9 mouse cellular contexts compared by ENCODE assay signal in the genomic region with DNA sequence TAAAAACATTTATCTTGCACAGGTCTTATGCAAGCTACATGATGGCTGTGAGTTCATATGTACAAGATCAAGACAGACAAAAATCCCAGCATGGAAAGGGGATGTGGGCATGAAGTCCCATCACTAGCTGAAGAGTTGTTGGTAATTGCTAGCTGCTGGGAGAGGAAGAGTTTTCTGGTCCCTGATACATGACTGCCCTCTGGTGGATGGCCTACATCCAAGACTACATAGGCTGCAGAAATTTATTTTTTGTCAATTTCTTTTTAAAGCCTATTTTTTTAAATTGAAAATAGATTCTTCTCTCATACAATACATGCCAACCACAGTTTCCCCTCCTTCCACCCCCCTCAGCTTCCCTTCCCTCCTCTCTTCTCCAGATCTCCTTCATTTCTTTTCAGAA. TPM values are rescaled to one million over a fixed set of nuclear protein-coding genes. Genes with fewer than 3 reads are reported as not detected.
DNase-seq lines count a peak whose midpoint lies in the region.
"Had no signal": no experiment of that assay in that cellular context is flagged by ENCODE, and none has a peak within 500 bp of the region (broad histone marks: within the 10 kb centered on the region; RNA-seq: fewer than 3 reads in every experiment).

No protein-coding gene starts in this region.

- peak; percentile 28 to 53 for DNase-seq in heart, postnatal 14 days
- no peak for DNase-seq in heart, adult 9 months (ENCODE audit: low spot score in 2 of 2)
- peak; percentile 57 for DNase-seq in testis, postnatal 10 days (ENCODE audit: low spot score)
- no peak for DNase-seq in testis, postnatal 14 days (ENCODE audit: low spot score)
- peak; percentile 46 to 69 for DNase-seq in cerebellum, postnatal 14 days
- peak; percentile 28 for DNase-seq in lung, postnatal 10 days
- DNase-seq in neural tube, embryonic 10.5 days (ENCODE audit: extremely low spot score, low spot score) = no peak
- DNase-seq in spleen, adult 12 weeks (ENCODE audit: low spot score) = no peak

- intact Hi-C loops in heart, postnatal 14 days (cut with DNase I) = loop anchor here (5.0 kb wide), 1 partner anchor 36 kb away; the partner anchor contains the start of gene Bhlhb9

RNA-seq across cellular contexts. Expression of gene Armcx5, which starts 19.2 kb away (rescaled TPM):
- 1 to 10 TPM; 6.4 to 6.5 TPM for total RNA-seq in heart, postnatal 14 days (2021)

RNA-seq across cellular contexts. Expression of gene Gprasp1, which starts 19.2 kb away (rescaled TPM):
- 10 to 100 TPM; 17.8 to 21.5 TPM for total RNA-seq in heart, postnatal 14 days (2021)

RNA-seq across cellular contexts. Expression of gene Bhlhb9, which starts 35.7 kb away (rescaled TPM):
- 10 to 100 TPM; 16.1 to 26.6 TPM for total RNA-seq in heart, postnatal 14 days (2021)

RNA-seq across cellular contexts. Expression of gene Tmsb15a, which starts 36.6 kb away (rescaled TPM):
- not detected for total RNA-seq in heart, postnatal 14 days (2021)
- total RNA-seq: adrenal gland, adult 18-20 months had no signal

Comparison
In these comparisons a context has a peak if more than half of its experiments do, and no peak if none do; other contexts are left out.
1. DNase-seq: peak in heart, postnatal 14 days (2 of 2), testis, postnatal 10 days (single experiment), cerebellum, postnatal 14 days (2 of 2) and lung, postnatal 10 days (single experiment); none in heart, adult 9 months (0 of 2), testis, postnatal 14 days (single experiment), neural tube, embryonic 10.5 days (single experiment) and spleen, adult 12 weeks (single experiment).